Mouse (Mus musculus): ENCODE measurements at regions not wholly inside any gene's neighbourhood (a gene's known extent, or its start where the extent isn't known, plus 50 kb on each side); places are given as distances from the start of the nearest gene placed in this dataset.

DNA sequence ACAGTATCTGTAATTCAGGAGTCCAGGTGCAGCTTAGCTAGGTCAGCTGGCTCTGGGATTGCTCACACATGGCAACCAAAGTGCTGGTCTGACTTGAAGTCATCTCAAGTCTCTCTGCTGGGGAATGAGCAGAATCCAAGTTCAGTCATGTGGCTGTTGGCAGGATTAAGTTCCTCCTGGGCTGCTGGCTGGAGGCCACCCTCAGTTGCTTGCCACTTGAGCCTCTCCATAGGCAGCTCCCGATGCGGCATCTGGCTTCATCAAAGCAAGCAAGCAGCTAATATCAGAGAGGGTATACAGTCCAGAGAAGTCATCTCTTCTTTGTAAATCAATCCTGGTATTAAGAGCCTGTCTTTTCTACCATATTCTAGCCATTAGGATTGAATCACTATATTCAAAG is 714.3 kb downstream of the Nedd1 start:
- DNase-seq (ENCODE audit: low spot score) (no peak), ATAC-seq (no peak)
- Histone ChIP-seq H3K9ac (replicated peaks; ENCODE audit: low read depth) (no peak overlapping the region), H3K36me3 (ENCODE audit: insufficient read depth, low read length) (no peaks in the 10 kb centered on the region), H3K9me3 (ENCODE audit: low read length) (no peaks in the 10 kb centered on the region), H3K27ac (ENCODE audit: low read length) (no peak overlapping the region), H3K27me3 (replicated peaks; ENCODE audit: insufficient read depth, low read length) (no peaks in the 10 kb centered on the region), H3K4me3 (ENCODE audit: low read depth, low read length) (no peak overlapping the region), H3K4me2 (replicated peaks; ENCODE audit: low read depth, low read length) (no peak overlapping the region), H3K4me1 (ENCODE audit: insufficient read depth, low read depth, low read length) (no peaks in the 10 kb centered on the region)
- WGBS: 85% methylated on average over 2 of the region's 2 CpGs
- TF ChIP-seq CTCF (IDR thresholded peaks at IDR 0.05): no peak
- no peak for TF ChIP-seq EP300 (IDR thresholded peaks at IDR 0.05)

DNA sequence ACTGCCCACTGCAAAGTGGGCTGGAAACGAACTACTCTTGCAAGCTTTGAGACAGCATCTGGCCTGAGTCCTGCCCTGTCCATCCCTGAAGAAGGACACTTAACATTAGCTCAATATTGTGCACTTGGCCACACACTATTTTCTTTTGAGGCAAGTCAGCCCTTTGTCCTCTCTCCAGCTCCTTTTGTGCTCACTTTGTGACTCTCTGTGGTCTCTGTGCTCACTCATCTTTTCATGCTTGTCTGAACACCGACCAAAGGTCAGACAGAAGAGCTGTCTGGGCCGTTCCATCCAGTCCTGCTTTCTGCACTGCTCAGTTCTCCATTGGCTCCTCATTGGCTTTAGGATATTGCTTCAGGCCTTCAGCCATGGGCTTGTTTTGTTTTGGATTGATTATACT is 715.8 kb downstream of the Nedd1 start:
- ATAC-seq: no peak
- H3K9ac ChIP-seq (replicated peaks; ENCODE audit: low read depth): no peak overlapping the region

DNA sequence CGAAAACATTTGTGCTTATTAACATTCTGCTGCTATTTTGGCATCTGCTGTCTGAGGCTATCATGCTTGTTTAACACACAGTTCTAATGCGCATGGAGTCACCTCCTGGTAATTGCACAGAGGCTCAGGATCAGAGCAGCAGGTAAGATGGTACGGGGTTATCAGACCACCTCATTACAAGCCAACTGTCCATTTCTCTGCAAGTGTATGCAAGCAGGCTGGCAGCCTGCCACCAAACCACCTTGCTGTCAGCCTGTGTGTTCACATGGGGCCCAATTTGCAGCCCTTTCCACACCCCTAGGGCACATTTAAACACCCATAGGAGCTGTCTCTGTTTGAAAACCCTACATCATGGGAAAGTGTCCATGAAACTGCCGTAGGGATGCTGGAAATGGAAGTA is 731.2 kb downstream of the Nedd1 start:
- H3K4me2 ChIP-seq (replicated peaks; ENCODE audit: low read depth, low read length): no peak overlapping the region
- 84% methylated on average over 4 of the region's 4 CpGs for WGBS
- no peak overlapping the region for H3K4me3 ChIP-seq (ENCODE audit: low read depth, low read length)
- DNase-seq (ENCODE audit: low spot score): no peak
- no peak overlapping the region for H3K27ac ChIP-seq (ENCODE audit: low read length)
- no peaks in the 10 kb centered on the region for H3K36me3 ChIP-seq (ENCODE audit: insufficient read depth, low read length)
- no peak for ATAC-seq
- TF ChIP-seq CTCF (IDR thresholded peaks at IDR 0.05): no peak
- H3K9ac ChIP-seq (replicated peaks; ENCODE audit: low read depth): no peak overlapping the region
- H3K4me1 ChIP-seq (ENCODE audit: insufficient read depth, low read depth, low read length): no peaks in the 10 kb centered on the region
- no peaks in the 10 kb centered on the region for H3K9me3 ChIP-seq (ENCODE audit: low read length)
- H3K27me3 ChIP-seq (replicated peaks; ENCODE audit: insufficient read depth, low read length): no peaks in the 10 kb centered on the region

More for the DNA sequence above, 715.8 kb downstream of the Nedd1 start:
- Histone ChIP-seq H3K9me3 (ENCODE audit: low read length) (no peaks in the 10 kb centered on the region), H3K27me3 (replicated peaks; ENCODE audit: insufficient read depth, low read length) (no peaks in the 10 kb centered on the region), H3K4me3 (ENCODE audit: low read depth, low read length) (no peak overlapping the region), H3K4me2 (replicated peaks; ENCODE audit: low read depth, low read length) (no peak overlapping the region), H3K36me3 (ENCODE audit: insufficient read depth, low read length) (no peaks in the 10 kb centered on the region), H3K27ac (ENCODE audit: low read length) (no peak overlapping the region), H3K4me1 (ENCODE audit: insufficient read depth, low read depth, low read length) (no peaks in the 10 kb centered on the region)
- DNase-seq (ENCODE audit: low spot score): no peak
- 53% methylated on average over 3 of the region's 3 CpGs for WGBS
- no peak for TF ChIP-seq EP300 (IDR thresholded peaks at IDR 0.05)
- no peak for TF ChIP-seq CTCF (IDR thresholded peaks at IDR 0.05)

DNA sequence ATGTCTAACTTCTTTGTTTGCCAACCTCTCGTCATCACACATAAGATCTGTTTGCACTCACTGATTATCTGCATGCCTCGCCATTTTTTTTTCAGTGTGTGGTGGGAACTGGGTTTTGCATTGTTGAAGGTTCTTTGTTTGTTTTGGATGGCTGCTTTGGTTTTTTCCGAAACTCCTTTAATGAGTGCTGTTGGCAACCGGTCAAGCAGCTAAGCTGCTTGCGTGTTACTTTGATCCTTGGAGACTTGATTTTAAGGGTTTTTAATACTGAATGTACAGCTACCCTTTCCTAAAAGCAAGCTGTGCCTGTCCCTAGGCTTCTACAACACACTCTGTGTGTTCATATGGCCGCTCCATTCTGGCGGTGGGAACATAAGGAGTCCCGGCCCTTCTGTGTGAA is 733.9 kb downstream of the Nedd1 start:
- Histone ChIP-seq H3K4me1 (ENCODE audit: insufficient read depth, low read depth, low read length) (no peaks in the 10 kb centered on the region), H3K36me3 (ENCODE audit: insufficient read depth, low read length) (no peaks in the 10 kb centered on the region), H3K9me3 (ENCODE audit: low read length) (no peaks in the 10 kb centered on the region), H3K27me3 (replicated peaks; ENCODE audit: insufficient read depth, low read length) (no peaks in the 10 kb centered on the region), H3K27ac (ENCODE audit: low read length) (no peak overlapping the region), H3K4me3 (ENCODE audit: low read depth, low read length) (no peak overlapping the region), H3K9ac (replicated peaks; ENCODE audit: low read depth) (no peak overlapping the region), H3K4me2 (replicated peaks; ENCODE audit: low read depth, low read length) (no peak overlapping the region)
- TF ChIP-seq EP300 (IDR thresholded peaks at IDR 0.05): peak; percentile 37; the same call in 1 of the 2 replicates
- TF ChIP-seq CTCF (IDR thresholded peaks at IDR 0.05): no peak
- 39% methylated on average over 8 of the region's 8 CpGs for WGBS
- peak; percentile 63 for DNase-seq (ENCODE audit: low spot score)
- ATAC-seq: peak; percentile 33

DNA sequence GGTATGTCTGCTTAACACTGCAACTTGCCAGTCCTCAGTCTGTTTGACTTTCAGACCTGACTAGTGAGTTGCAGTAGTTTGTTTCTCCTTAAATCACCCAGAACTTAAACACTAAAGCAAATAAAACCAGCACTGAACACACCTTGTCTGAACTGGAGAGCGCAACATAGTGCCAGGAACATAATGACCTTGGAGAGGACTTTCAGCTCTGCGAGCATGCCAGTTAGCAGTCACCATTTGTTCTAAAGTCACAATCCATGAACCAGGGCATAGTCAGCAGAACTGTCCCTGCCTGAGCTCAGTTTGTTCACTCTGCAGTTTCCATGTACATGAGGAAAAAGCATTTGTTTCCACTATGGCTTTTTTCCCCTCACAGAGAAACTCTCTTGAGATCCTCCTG is 742.4 kb downstream of the Nedd1 start:
- no peak overlapping the region for H3K9ac ChIP-seq (replicated peaks; ENCODE audit: low read depth)
- H3K9me3 ChIP-seq (ENCODE audit: low read length): no peaks in the 10 kb centered on the region
- no peak overlapping the region for H3K27ac ChIP-seq (ENCODE audit: low read length)
- H3K27me3 ChIP-seq (replicated peaks; ENCODE audit: insufficient read depth, low read length): no peaks in the 10 kb centered on the region
- TF ChIP-seq CTCF (IDR thresholded peaks at IDR 0.05) (no peak), EP300 (IDR thresholded peaks at IDR 0.05) (no peak)
- ATAC-seq (peak; percentile 65), DNase-seq (ENCODE audit: low spot score) (peak; percentile 67)
- no peak overlapping the region for H3K4me2 ChIP-seq (replicated peaks; ENCODE audit: low read depth, low read length)
- H3K4me3 ChIP-seq (ENCODE audit: low read depth, low read length): no peak overlapping the region
- WGBS: 63% methylated on average over 2 of the region's 2 CpGs
- no peaks in the 10 kb centered on the region for H3K4me1 ChIP-seq (ENCODE audit: insufficient read depth, low read depth, low read length)
- no peaks in the 10 kb centered on the region for H3K36me3 ChIP-seq (ENCODE audit: insufficient read depth, low read length)

DNA sequence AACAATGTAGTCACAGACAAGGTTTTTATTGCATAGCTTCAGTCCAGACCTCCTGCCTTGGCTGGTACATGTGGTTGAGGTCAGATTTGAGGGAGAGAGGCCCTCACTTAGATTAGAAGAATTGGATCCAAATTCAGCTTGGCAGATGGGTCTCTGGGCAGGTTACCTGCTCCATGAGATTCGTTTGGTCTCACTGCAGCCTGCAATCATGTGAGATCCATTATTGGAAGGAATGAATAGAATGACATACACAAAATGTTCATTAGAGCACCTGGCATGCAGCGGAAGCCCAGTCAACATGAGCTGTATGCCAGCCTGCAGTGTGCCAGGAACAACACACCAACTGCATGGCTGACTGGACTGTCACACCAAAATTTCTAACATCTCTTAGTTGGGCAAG is 750.3 kb downstream of the Nedd1 start:
- Histone ChIP-seq H3K9ac (replicated peaks; ENCODE audit: low read depth) (no peak overlapping the region), H3K4me2 (replicated peaks; ENCODE audit: low read depth, low read length) (no peak overlapping the region), H3K9me3 (ENCODE audit: low read length) (no peaks in the 10 kb centered on the region), H3K4me3 (ENCODE audit: low read depth, low read length) (no peak overlapping the region), H3K27me3 (replicated peaks; ENCODE audit: insufficient read depth, low read length) (no peaks in the 10 kb centered on the region), H3K36me3 (ENCODE audit: insufficient read depth, low read length) (no peaks in the 10 kb centered on the region), H3K4me1 (ENCODE audit: insufficient read depth, low read depth, low read length) (no peaks in the 10 kb centered on the region), H3K27ac (ENCODE audit: low read length) (no peak overlapping the region)
- WGBS: 76% methylated on average over 2 of the region's 2 CpGs
- no peak for ATAC-seq
- TF ChIP-seq CTCF (IDR thresholded peaks at IDR 0.05) (no peak), EP300 (IDR thresholded peaks at IDR 0.05) (no peak)
- no peak for DNase-seq (ENCODE audit: low spot score)
